Mouse (Mus musculus): Measurements from ENCODE around the gene Cep57l1. TPM values are rescaled to one million over a fixed set of nuclear protein-coding genes. Genes with fewer than 3 reads are reported as not detected.

Gene Cep57l1
- total and polyA plus RNA-seq, 3 experiments: 16.7 to 19.2 TPM; not detected in 1

- H3K27me3 ChIP-seq (ENCODE audit: control insufficient read depth in 1 of 2, insufficient read depth in 2 of 2, low read length in 2 of 2): no peaks in the 10 kb centered on the region
- H3K4me3 ChIP-seq (ENCODE audit: control insufficient read depth in 1 of 2, insufficient read depth in 1 of 2, low read depth in 2 of 2, low read length in 2 of 2): no peak overlapping the region
- no peaks in the 10 kb centered on the region for H3K79me2 ChIP-seq (ENCODE audit: control insufficient read depth, insufficient read depth, low read length, poor library complexity)
- DNase-seq (ENCODE audit: low read depth, low spot score): no peak
- H3K9ac ChIP-seq (ENCODE audit: control insufficient read depth, low read depth, low read length, poor library complexity, severe bottlenecking): no peak overlapping the region
- H3K27ac ChIP-seq (ENCODE audit: control insufficient read depth, low read depth, low read length): no peak overlapping the region
- H3K4me1 ChIP-seq (ENCODE audit: control insufficient read depth in 1 of 2, insufficient read depth in 2 of 2, low read length in 2 of 2): no peaks in the 10 kb centered on the region
- H3K9me3 ChIP-seq (replicated peaks; ENCODE audit: insufficient read depth, low read length): no peaks in the 10 kb centered on the region
- no peaks in the 10 kb centered on the region; a peak in 1 of 4 replicates for H3K36me3 ChIP-seq (ENCODE audit: control insufficient read depth in 1 of 2, insufficient read depth in 2 of 2, low read length in 2 of 2)
- TF ChIP-seq ETS1 (IDR thresholded peaks at IDR 0.05; ENCODE audit: low read depth, low read length) (no peak), KAT2A (conservative IDR thresholded peaks at IDR 0.05; ENCODE audit: low read depth, low read length) (no peak), ZNF384 (IDR thresholded peaks at IDR 0.05; ENCODE audit: low read depth, low read length) (no peak), NRF1 (IDR thresholded peaks at IDR 0.05; ENCODE audit: insufficient read depth, low read depth, low read length, poor library complexity, severe bottlenecking) (no peak), E2F4 (IDR thresholded peaks at IDR 0.05; ENCODE audit: borderline replicate concordance, low read depth, low read length) (no peak), CTCF (IDR thresholded peaks at IDR 0.05 in 2 of 3, conservative IDR thresholded peaks at IDR 0.05 in 1 of 3; ENCODE audit: control insufficient read depth in 1 of 3, insufficient read depth in 1 of 3, low read depth in 2 of 3, low read length in 3 of 3, poor library complexity in 1 of 3, severe bottlenecking in 1 of 3) (no peak), MAZ (IDR thresholded peaks at IDR 0.05; ENCODE audit: low read depth, low read length) (no peak), ZC3H11A (IDR thresholded peaks at IDR 0.05; ENCODE audit: low read depth, low read length) (no peak), MAFK (IDR thresholded peaks at IDR 0.05; ENCODE audit: borderline replicate concordance, low read depth, low read length) (no peak), EP300 (IDR thresholded peaks at IDR 0.05; ENCODE audit: low read depth in 1 of 2, low read length in 2 of 2) (no peak), BHLHE40 (IDR thresholded peaks at IDR 0.05; ENCODE audit: borderline replicate concordance, low read depth, low read length) (no peak)
Observed at GRCm38 (mm10) chr10:41719587-41719986, 90.1 kb downstream of the Cep57l1 start.

DNA sequence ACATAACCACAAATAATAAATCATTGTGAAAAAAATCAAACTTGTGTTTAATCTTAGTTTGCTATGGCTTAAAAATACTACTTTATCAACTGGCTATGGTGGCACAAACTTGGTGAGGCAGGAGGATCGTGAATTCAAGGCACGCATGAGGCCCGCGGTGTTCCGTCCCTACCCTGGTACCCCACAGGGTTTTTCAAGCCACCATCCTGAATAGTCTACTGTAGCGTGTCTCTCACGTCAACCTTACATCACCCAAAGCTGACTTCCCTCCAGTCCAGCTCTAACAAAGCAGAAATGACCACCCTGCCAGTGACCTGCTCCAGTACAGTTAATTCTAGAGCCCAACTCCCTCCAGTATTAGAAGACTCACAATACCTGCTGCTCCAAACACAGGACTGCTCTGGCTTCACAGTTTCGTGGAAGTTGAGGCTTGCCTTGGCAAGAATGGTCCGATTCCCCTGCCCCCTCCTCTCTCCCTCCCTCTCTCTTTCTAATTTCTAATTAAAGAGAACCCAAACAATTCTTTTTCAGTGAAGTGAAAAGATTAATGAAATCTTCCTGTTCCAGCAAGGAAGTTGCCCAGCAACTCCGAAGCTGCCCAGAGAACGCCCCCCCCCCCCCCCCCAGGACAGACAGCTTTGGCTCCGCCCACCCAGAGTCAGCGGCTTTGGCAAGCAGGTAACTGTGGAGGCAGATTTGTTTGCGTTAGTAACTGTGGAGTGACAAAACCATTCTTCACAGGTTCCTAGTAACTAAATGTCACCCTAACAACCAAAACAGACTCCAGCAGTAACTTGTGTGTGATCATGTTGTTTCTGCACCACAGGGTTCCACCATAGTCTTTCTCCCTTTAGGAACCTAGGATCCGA, 93.4 kb downstream of the Cep57l1 start, which contains the start of gene Ccdc162:
TSS of gene Ccdc162 (minus strand) at position 606 of the 869 bp plus-strand sequence.
- DNase-seq (ENCODE audit: low read depth, low spot score): no peak
- Histone ChIP-seq H3K79me2 (ENCODE audit: control insufficient read depth, insufficient read depth, low read length, poor library complexity) (no peaks in the 10 kb centered on the region), H3K9ac (ENCODE audit: control insufficient read depth, low read depth, low read length, poor library complexity, severe bottlenecking) (no peak within 1 kb of the TSS), H3K9me3 (replicated peaks; ENCODE audit: insufficient read depth, low read length) (no peaks in the 10 kb centered on the region), H3K27me3 (ENCODE audit: control insufficient read depth in 1 of 2, insufficient read depth in 2 of 2, low read length in 2 of 2) (no peaks in the 10 kb centered on the region), H3K4me1 (ENCODE audit: control insufficient read depth in 1 of 2, insufficient read depth in 2 of 2, low read length in 2 of 2) (peaks cover 0 to 8% of the 10 kb centered on the region in 2 experiments; a peak in 2 of 4 replicates), H3K36me3 (ENCODE audit: control insufficient read depth in 1 of 2, insufficient read depth in 2 of 2, low read length in 2 of 2) (peaks cover 0 to 5% of the 10 kb centered on the region in 2 experiments; a peak in 1 of 4 replicates), H3K4me3 (ENCODE audit: control insufficient read depth in 1 of 2, insufficient read depth in 1 of 2, low read depth in 2 of 2, low read length in 2 of 2) (no peak within 1 kb of the TSS), H3K27ac (ENCODE audit: control insufficient read depth, low read depth, low read length) (no peak within 1 kb of the TSS)
- TF ChIP-seq CTCF (IDR thresholded peaks at IDR 0.05 in 2 of 3, conservative IDR thresholded peaks at IDR 0.05 in 1 of 3; ENCODE audit: control insufficient read depth in 1 of 3, insufficient read depth in 1 of 3, low read depth in 2 of 3, low read length in 3 of 3, poor library complexity in 1 of 3, severe bottlenecking in 1 of 3) (no peak), BHLHE40 (IDR thresholded peaks at IDR 0.05; ENCODE audit: borderline replicate concordance, low read depth, low read length) (no peak), NRF1 (IDR thresholded peaks at IDR 0.05; ENCODE audit: insufficient read depth, low read depth, low read length, poor library complexity, severe bottlenecking) (no peak), MAZ (IDR thresholded peaks at IDR 0.05; ENCODE audit: low read depth, low read length) (no peak), ZKSCAN1 (IDR thresholded peaks at IDR 0.05; ENCODE audit: low read depth, low read length) (no peak), USF1 (IDR thresholded peaks at IDR 0.05; ENCODE audit: low read depth, low read length) (no peak), MYC (IDR thresholded peaks at IDR 0.05; ENCODE audit: low read depth, low read length) (no peak), GABPA (IDR thresholded peaks at IDR 0.05; ENCODE audit: low read depth, low read length) (no peak), CHD1 (IDR thresholded peaks at IDR 0.05; ENCODE audit: low read depth, low read length) (no peak), MXI1 (IDR thresholded peaks at IDR 0.05; ENCODE audit: low read depth, low read length) (no peak), CHD2 (IDR thresholded peaks at IDR 0.05; ENCODE audit: low read length) (no peak)
